Mouse (Mus musculus): Measurements from ENCODE around the gene Prlr.

GRCm38 (mm10) chr15:10180694-10181093, 3.7 kb downstream of the Prlr start:
- TF ChIP-seq CTCF (IDR thresholded peaks at IDR 0.05; ENCODE audit: low read depth) (no peak), EP300 (IDR thresholded peaks at IDR 0.05; ENCODE audit: low read depth) (no peak)

All from heart, postnatal 0 days (tissue).